Mouse (Mus musculus): ENCODE results near the gene Sh3rf3.

- TF ChIP-seq CTCF (IDR thresholded peaks at IDR 0.05; ENCODE audit: low read depth) = no peak
- TF ChIP-seq EP300 (IDR thresholded peaks at IDR 0.05; ENCODE audit: low read depth) = no peak
These were observed 206.3 kb downstream of the Sh3rf3 start for GRCm38 (mm10) chr10:59019302-59019973.
